Mouse (Mus musculus) kidney, adult 9 months (tissue): ENCODE results near the gene March4.

ENCODE experiments used
- DNase-seq: peaks from one replicate; pipeline ENCODE4 v3.0.0; 2022

Gene March4

DNA sequence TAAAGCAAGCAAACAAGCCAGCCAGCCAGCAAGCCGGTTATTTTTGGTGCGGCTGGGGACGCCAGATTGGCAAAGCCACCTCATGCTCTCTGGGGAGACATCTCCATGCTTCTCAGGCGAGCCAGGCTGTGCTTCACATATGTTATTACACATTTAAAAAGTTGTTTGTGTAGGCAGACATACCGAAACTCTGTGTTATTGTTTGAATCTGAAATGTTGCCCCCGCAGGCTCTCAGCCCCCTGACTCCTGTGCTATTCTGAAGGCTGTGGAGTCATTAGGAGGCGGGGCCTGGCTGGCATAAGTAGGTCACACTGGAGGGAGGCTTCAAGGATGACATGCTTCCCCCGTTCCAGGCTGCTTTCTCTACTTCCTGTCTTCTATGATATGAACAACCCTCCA is 97.6 kb downstream of the March4 start:
- DNase-seq, result no peak

GRCm38 (mm10) chr1:72436967-72437366 is 99.8 kb downstream of the March4 start:
- no peak for DNase-seq

GRCm38 (mm10) chr1:72434510-72434909 is 102.2 kb downstream of the March4 start:
- DNase-seq, result no peak

GRCm38 (mm10) chr1:72432579-72432978 is 104.2 kb downstream of the March4 start:
- no peak for DNase-seq

- no peak for DNase-seq
These were observed 107.5 kb downstream of the March4 start for GRCm38 (mm10) chr1:72429107-72429807.

- DNase-seq, result no peak
These were observed 108.2 kb downstream of the March4 start for GRCm38 (mm10) chr1:72428526-72428925.

DNA sequence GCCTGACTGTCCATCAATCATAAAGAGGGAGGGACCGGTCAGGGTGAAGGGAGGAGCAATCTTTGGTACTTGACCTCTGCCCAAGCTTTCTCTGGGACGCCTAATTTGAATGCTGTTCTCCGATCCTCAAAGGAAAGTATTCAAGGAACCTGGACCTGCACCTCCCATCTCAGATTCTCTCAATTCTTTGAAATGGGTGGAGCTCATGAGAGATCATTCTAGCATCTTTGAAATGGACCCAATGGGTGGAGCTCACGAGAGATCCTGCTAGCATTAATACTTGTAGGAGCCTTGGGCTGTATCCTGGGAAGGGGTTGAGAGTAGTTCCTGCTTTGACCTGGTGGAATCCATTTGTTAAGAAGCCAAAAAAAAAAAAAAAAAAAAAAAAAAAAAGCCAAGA is 110.3 kb downstream of the March4 start:
- no peak for DNase-seq

GRCm38 (mm10) chr1:72422121-72422520 is 114.6 kb downstream of the March4 start:
- DNase-seq, result no peak

GRCm38 (mm10) chr1:72420220-72420619 is 116.5 kb downstream of the March4 start:
- no peak for DNase-seq

DNA sequence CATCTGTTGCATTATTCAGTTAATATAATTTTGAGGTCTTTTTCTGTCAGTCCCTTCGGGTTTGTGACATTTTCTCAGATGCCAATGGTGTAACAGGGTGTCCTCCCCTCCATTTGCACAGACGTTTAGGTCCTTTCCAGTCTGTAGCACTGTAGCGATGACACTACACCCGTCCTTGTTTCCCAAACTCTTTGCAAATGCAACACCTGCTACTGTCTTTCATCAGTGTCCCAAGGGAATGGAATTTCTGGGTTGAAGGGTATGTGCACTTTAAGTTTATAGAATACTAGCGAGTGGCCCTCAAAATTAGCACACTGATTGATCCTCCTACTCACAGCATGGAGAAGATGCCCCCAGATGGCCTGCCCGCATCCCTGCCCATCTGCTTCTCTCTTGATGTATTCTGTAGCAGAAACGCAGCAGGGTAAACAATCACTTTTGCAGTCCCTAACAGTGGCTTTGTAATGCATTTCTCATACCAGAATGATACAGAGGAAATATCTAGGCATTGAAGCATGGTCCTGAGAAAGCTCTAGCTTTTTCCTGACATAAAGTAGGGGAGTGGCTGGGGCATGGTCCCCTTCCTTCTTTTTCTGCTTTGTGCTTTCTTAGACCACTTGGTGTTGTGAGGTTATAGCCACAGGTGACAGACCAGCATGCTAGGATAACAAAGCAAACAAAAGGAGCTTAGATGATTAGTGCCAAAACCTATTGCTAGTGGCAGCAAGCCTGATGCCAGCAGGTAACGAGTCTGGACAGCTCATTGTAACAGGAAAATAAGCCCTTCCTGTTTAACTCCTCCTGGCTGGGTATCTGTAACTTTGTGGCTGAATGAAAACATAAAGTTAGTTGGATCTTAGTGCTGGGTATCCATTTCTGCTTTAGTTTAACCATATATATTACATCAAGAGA is 117.7 kb downstream of the March4 start:
- DNase-seq, result no peak

DNA sequence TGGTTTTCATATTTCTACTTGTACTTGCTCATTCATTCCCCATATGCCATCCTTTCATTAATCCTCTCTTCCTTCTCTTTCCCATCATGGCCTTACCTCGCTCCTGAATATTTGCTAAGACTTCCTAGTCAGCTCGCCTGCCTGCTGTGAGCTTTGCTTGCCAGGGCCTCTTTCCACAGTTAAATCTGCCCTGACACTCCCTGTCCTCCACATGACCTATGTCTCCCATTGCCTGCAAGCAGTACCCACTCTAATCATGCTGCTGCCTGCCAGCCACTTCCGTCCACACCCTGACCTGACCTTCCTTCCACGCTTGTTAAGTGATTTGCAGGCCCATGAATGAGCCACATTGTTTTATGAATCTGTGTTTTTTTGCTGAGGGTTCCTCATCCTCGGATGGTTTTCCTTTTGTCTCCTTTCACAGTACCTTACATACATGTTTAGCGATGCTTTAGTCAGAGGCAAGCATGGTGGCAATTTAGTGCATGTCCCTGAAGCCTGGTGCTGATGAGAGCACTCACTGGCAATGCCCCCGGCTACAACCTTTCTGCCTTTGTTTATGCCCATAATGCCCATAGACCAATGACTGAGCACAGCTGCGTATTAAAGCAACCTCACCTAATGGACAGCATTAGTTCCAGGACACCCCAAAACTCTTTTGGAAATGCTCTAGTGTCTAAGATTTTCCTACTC is 122.0 kb downstream of the March4 start:
- no peak for DNase-seq

DNA sequence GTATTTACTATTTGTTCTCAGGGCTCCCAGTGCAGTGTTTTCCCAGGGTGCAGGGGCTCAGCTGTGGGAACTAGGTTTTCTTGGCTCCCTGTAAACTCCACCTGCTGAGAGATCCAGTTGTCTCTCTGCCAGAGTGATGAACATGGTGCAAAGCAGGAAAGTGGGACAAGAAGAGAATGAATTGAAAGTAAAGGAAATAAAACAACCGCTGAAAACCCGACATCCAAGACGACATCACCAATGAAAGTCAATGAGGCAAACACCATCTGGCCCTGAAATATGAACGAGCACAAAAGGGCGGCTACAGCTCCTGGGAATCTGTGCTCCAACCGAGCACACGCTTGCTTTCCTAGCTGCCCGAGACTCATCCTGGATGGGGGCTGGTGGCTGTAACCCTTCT is 122.6 kb downstream of the March4 start:
- DNase-seq, result no peak

DNA sequence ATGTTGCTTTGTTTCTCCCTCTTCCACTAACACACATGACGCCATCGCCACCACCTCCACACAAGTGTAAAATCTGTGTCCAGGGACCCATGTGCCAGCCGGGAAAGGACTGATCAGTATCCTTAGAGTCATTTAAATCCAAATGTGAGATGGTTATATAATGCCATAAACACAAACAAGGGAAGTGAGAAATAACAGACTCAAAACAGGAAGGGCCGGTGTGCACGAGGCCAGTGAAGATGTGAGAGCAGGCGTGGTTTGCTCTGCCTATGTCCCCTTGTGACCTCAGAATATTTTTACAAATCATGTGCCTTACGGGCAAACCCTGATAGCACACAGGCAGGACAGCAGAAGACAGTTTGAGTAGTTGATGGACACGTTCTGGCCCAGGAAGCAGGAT is 123.5 kb downstream of the March4 start:
- no peak for DNase-seq

DNA sequence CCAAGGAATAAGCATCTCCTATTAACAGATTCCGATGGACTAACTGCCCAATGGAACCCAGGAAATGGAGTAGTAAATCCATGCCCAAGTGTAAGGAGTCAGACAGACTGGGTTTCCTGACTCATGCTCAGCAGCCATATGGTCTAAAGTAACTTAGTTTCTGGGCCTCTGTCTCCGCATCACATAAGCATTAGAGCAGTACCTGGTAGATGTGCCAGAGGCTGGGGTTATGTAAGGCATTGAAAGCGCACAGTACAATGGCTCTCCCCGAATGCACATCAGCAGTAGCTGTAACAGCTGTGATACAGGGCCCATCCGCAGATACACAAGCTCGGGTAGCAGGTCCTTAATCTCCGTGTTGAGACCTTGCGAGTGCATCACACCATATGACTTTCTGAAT is 125.6 kb downstream of the March4 start:
- no peak for DNase-seq

GRCm38 (mm10) chr1:72409936-72410335 is 126.8 kb downstream of the March4 start:
- DNase-seq, result no peak

DNA sequence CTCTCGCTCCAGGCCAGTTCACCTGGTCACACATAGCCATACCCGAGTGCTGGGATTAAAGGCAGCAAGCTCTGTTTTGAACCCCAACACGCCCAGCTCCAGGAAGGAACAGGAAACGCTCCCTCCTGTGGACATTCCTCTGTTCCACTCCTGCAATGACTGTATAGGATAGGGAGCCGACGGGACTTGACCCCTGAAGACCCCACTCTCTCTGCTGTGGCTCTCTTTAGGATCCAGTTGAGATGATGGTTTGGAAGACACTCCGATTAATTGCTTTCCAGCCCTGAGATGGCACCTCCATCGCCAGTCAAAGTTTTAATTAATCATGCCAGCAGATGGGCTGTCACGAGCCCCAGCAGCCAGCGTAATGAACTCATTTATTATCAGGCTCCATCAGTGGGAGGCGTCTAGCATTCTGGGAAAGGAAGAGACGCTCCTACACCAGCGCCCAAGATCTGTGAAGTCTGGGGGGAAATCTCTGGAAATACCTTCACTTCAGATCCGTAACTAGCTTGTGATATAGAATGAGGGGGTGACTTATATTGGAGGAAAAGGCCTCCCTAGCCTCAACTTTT is 130.1 kb downstream of the March4 start:
- DNase-seq, result no peak

GRCm38 (mm10) chr1:72401331-72402069 is 135.2 kb downstream of the March4 start:
- DNase-seq, result no peak

- DNase-seq, result no peak
These were observed 136.1 kb downstream of the March4 start for GRCm38 (mm10) chr1:72400616-72401015.

DNA sequence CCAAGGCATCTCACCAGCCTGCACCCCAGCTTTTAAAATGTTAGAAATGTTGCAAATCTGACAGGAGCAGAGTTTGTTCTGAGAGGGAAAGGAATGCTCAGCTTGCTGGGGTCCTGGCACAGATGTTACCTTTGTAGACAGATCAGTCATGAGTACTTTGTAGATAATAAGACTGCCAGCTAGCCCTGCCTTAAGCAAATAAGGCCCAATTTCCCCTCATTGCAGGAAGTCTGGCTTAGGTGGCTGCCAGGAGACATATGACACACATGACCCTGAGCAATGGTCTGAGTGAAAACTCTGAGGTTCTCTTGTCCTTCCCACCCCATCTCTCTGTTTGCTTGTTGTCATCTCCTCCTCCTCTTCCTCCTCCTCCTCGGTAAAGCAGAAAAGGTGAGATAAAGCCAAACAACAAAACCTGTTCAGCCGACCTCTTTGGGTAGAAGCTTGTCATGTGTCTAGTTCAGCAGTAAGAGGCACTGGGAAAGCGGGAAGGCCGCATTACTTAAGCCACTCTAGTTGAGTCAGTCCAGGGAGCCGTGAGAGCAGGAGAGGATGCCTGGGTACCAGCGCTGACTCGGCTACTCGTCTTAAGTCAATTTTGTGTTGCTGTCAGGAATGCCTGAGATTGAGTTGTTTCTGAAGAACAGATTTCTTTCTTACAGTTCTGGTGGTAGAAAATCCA is 136.9 kb downstream of the March4 start:
- no peak for DNase-seq

- no peak for DNase-seq
These were observed 146.3 kb downstream of the March4 start for GRCm38 (mm10) chr1:72390420-72390819.

DNA sequence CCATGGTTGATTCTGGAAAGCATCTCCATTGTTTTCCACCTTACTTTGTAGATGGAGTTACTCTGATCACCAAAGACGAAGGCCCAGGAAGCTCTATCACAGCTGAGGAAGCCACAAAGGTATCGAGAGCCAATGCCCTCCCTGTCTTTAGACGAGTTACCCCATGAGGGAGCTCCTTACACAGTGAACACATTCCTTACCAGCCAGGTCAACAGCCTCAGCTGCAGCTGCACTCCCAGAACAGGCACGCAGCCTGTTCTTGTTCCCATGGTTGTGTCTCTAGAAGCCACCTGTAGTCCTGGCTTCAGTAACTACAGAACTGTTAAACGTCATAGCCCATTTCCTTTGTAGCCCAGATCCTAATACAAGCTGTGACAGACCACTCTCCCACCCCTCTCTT is 153.1 kb downstream of the March4 start:
- DNase-seq, result no peak

DNA sequence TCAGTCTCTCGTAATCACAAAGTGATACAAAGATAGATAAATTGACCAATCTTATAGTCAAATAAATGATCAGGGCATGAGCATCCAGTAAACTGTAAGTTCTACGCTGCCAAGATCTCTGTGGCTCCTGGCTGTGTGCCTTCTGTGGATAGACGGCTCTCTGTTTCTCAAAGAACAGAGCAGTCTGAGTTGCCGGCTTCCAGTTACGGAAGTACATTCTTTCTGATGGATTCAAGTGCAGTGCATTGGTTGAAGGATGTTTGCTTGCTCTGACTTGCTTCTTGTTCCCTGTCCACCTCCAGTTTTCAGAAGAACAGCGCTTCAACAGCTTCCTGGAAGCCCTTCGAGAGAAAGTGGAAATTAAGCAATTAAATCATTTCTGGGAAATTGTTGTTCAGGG is 153.7 kb downstream of the March4 start:
- DNase-seq, result no peak
